Mouse (Mus musculus) cerebellum, adult 11-12 months (tissue): ENCODE data around the gene Ptpa.

Experiments used
- DNase-seq: peaks from one replicate; pipeline ENCODE4 v3.0.0; 2022

Ptpa gene

GRCm38 (mm10) chr2:30402843-30403242, 13.0 kb upstream of the Ptpa start:
- DNase-seq = no peak

GRCm38 (mm10) chr2:30403870-30404269, 12.0 kb upstream of the Ptpa start:
- DNase-seq = no peak

GRCm38 (mm10) chr2:30407221-30407620, 8.6 kb upstream of the Ptpa start:
- DNase-seq = no peak

- DNase-seq = peak; percentile 31
Observed at GRCm38 (mm10) chr2:30407778-30408177, 8.1 kb upstream of the Ptpa start.

- peak; percentile 41 for DNase-seq
Observed at GRCm38 (mm10) chr2:30408452-30409100, 7.3 kb upstream of the Ptpa start.

GRCm38 (mm10) chr2:30409454-30410176, 6.2 kb upstream of the Ptpa start:
- DNase-seq = peak; percentile 19

GRCm38 (mm10) chr2:30413038-30413973, 2.5 kb upstream of the Ptpa start:
- DNase-seq = peak; percentile 66

- DNase-seq = peak; percentile 73
Observed at GRCm38 (mm10) chr2:30414101-30414500, 1.7 kb upstream of the Ptpa start.

GRCm38 (mm10) chr2:30414681-30415080, 1.2 kb upstream of the Ptpa start:
- peak; percentile 66 for DNase-seq

GRCm38 (mm10) chr2:30415157-30415935, 493 bp upstream of the Ptpa start, which contains the start of gene Crat:
Crat (minus strand) TSS chr2:30415813.
- peak; percentile 97 for DNase-seq

- DNase-seq = no peak
Observed at GRCm38 (mm10) chr2:30416649-30416965, 768 bp downstream of the Ptpa start.

GRCm38 (mm10) chr2:30417154-30417553, 1.3 kb downstream of the Ptpa start:
- peak; percentile 46 for DNase-seq

GRCm38 (mm10) chr2:30417595-30418165, 1.8 kb downstream of the Ptpa start:
- peak; percentile 48 for DNase-seq

- peak; percentile 43 for DNase-seq
Observed at GRCm38 (mm10) chr2:30418259-30418658, 2.4 kb downstream of the Ptpa start.

GRCm38 (mm10) chr2:30419112-30419511, 3.3 kb downstream of the Ptpa start:
- peak; percentile 50 for DNase-seq

GRCm38 (mm10) chr2:30421432-30421831, 5.6 kb downstream of the Ptpa start:
- no peak for DNase-seq

- DNase-seq = peak; percentile 53
Observed at GRCm38 (mm10) chr2:30429156-30429555, 13.3 kb downstream of the Ptpa start.

GRCm38 (mm10) chr2:30435326-30436155, 19.7 kb downstream of the Ptpa start:
- peak; percentile 63 for DNase-seq

GRCm38 (mm10) chr2:30436156-30436545, 20.3 kb downstream of the Ptpa start:
- peak; percentile 16 for DNase-seq

GRCm38 (mm10) chr2:30436809-30437208, 21.0 kb downstream of the Ptpa start:
- DNase-seq = no peak

GRCm38 (mm10) chr2:30437791-30438190, 22.0 kb downstream of the Ptpa start:
- peak; percentile 29 for DNase-seq
